Mouse (Mus musculus) neural tube, postnatal 0 days (tissue): ENCODE measurements around the gene Ptx4. TPM values are rescaled to one million over a fixed set of nuclear protein-coding genes. Genes with fewer than 3 reads are reported as not detected.

Source experiments
- polyA plus RNA-seq: library from polyadenylated mRNA; unstranded; fragments of >200 nt; fragmentation: Nextera tagmentation; extraction: Ambion mirVana; gene quantifications from 2 replicates; pipeline ENCODE4 v1.2.1, GENCODE M21; 2015

The Ptx4 gene
- 0.50 and 0.94 TPM in 2 replicates for polyA plus RNA-seq

DNA sequence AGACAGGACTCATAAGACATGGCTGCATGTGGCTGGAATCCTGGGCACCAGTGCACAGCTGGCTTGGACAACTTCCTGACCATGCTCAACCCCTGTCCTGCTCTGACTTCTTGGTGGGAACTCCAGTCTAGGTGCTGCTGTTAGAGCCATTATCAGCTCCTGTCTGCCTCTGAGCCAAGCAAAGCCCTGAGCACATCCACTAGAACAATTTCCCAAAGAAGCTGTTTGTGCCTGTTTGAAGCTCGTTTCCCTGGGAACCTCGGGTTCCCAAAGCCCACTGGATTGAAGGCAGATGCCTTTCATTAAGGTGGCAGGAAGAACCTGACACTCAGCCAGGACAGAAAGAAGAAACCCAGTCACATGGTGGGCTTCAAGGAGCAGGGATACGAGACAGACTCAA, at the start of gene Ptx4:
Gene Ptx4, plus strand, starts transcription at position 355 of the 400 bp plus-strand sequence.

DNA sequence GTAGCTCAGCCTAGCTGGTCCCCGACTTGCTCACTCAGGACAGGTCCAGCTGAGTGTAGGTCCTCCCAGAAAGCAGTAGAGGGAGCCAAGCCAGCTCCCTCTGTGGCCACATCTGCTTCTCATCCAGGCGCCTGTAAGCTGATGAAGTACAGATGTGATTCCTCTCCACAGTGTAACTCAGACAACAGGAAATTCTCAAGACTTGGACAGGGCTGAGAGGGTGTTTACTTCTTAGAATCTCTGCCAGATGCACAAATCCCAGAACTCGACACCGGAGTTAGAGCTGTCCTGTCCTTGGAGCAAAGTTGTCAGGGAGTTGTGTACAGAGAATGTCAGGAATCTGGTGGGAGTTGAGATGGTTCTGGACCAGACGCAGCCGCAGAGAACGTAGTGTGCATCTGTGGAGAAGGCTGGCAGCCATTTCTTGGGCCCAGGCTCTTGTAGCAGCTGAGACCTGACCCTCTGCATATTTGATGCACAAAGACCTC, 37.1 kb upstream of the Ptx4 start, which contains the start of gene Tmem204:
Gene Tmem204, minus strand, starts transcription at position 148 of the 488 bp plus-strand sequence.

DNA sequence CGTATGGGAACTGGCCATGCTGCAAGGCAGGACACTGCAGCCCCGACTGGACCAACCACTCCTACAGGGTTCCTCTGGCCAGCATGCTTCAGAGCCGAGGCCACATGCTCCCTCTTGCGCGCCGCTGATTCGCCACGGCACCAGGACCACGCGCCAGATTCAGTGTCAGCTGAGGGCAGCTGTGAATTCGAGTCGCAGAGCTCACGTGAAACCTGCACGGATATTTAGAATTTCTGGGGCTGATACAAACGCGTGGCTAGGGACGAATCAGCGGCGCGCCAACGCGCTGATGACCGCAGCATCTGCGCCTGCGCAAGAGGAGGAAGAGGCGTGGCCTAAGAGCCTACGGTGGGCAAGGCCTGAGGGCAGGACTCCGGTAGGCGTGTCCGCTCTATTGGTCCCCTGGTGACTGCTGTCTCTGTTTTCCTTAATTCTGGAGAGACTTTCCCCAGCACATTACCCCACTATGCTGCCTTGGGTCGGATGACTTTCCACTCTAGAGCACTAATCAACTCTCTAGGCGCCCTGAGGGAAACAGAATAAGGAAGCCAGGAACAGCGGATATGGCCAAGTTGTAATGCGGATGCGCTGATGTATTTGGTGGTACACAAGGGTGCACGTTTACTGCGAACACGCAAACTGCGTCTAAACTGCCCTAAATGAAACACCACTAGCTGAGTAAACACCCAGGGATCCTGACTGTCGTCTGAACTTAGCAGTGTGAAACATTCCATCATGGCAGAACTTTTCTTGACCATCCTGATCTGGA, 4.7 kb upstream of the Ptx4 start, which contains the start of gene Telo2:
Gene Telo2, minus strand, starts transcription at position 304 of the 769 bp plus-strand sequence.

DNA sequence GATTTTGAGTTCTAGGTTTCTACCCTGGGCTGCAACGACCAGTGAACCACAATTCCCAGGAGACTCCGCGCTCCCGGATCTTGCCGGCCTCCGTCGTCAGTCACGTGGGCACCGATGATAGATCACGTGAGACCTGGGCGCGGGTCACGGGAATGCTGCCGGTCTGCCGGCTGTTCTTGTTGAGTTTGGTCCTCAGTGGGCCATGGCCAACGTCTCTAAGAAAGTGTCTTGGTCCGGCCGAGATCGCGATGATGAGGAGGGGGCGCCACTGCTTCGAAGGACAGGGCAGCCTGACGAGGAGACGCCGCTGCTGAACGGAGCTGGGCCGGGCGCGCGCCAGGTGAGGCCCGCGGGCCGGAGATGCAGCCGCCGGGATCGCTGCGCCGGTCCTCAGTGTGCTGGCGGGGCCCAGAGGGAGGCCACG, 12.7 kb downstream of the Ptx4 start, which contains the start of gene Clcn7:
Gene Clcn7, plus strand, starts transcription at position 117 of the 424 bp plus-strand sequence.

DNA sequence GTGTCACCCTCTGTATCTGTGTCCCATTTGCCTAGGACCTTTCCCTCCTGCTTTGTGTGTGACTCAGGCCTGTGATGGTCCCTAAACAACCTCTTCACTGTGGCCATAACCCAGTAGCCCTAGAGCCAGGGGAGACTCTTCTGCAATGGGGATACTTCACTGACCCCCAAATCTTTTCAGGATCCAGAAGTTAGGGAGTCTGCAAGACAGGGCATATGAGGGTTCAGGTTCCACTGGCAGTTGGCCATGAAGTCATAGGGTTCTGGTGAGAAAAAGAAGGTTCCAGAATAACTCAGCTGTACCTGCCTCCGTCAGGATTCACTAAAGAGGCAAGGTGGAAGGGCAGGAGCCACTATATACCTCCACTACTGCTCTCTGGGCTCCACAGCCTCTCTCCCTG, 41.6 kb downstream of the Ptx4 start, which contains the start of gene Ccdc154:
Gene Ccdc154, plus strand, starts transcription at position 301 of the 400 bp plus-strand sequence.

Other genes starting within 250 kb of the Ptx4 start
- 61.6 and 67.5 TPM in 2 replicates for gene Nubp2, start 234.4 kb upstream of the Ptx4 start, polyA plus RNA-seq
- 85.2 and 90.4 TPM in 2 replicates for gene Spsb3, start 234.1 kb upstream of the Ptx4 start, polyA plus RNA-seq
- 28.3 and 29.9 TPM in 2 replicates for gene Eme2, start 225.7 kb upstream of the Ptx4 start, polyA plus RNA-seq
- 131 and 137 TPM in 2 replicates for gene Mrps34, start 225.6 kb upstream of the Ptx4 start, polyA plus RNA-seq
- gene Nme3, start 224.3 kb upstream of the Ptx4 start, polyA plus RNA-seq: 123 TPM in 2 replicates
- 58.6 and 70.9 TPM in 2 replicates for gene Mapk8ip3, start 183.8 kb upstream of the Ptx4 start, polyA plus RNA-seq
- 43.4 and 45.3 TPM in 2 replicates for gene Jpt2, start 160.1 kb upstream of the Ptx4 start, polyA plus RNA-seq
- 5.0 and 5.6 TPM in 2 replicates for gene Cramp1l, start 105.0 kb upstream of the Ptx4 start, polyA plus RNA-seq
- gene Ift140, start 104.7 kb upstream of the Ptx4 start, polyA plus RNA-seq: 10.6 and 12.1 TPM in 2 replicates
- gene Tmem204, start 37.2 kb upstream of the Ptx4 start, polyA plus RNA-seq: 10.5 and 10.7 TPM in 2 replicates
- gene Telo2, start 4.8 kb upstream of the Ptx4 start, polyA plus RNA-seq: 38.9 and 43.9 TPM in 2 replicates
- gene Clcn7, start 12.6 kb downstream of the Ptx4 start, polyA plus RNA-seq: 19.8 and 20.7 TPM in 2 replicates
- not detected in 2 replicates for gene Ccdc154, start 41.7 kb downstream of the Ptx4 start, polyA plus RNA-seq
- gene Gm38655, start 54.7 kb downstream of the Ptx4 start, polyA plus RNA-seq: not detected in 2 replicates
- 29.8 and 30.3 TPM in 2 replicates for gene BC003965, start 63.8 kb downstream of the Ptx4 start, polyA plus RNA-seq
- 14.4 and 15.5 TPM in 2 replicates for gene Unkl, start 67.6 kb downstream of the Ptx4 start, polyA plus RNA-seq
- 127 and 128 TPM in 2 replicates for gene Gnptg, start 119.4 kb downstream of the Ptx4 start, polyA plus RNA-seq
- gene Tsr3, start 119.4 kb downstream of the Ptx4 start, polyA plus RNA-seq: 62.0 and 68.2 TPM in 2 replicates
- 26.6 and 31.1 TPM in 2 replicates for gene Baiap3, start 135.6 kb downstream of the Ptx4 start, polyA plus RNA-seq
- 306 and 315 TPM in 2 replicates for gene Ube2i, start 153.9 kb downstream of the Ptx4 start, polyA plus RNA-seq
- gene Prss34, start 177.6 kb downstream of the Ptx4 start, polyA plus RNA-seq: not detected in 2 replicates
- not detected in 2 replicates for gene Prss28, start 187.9 kb downstream of the Ptx4 start, polyA plus RNA-seq
- gene Prss29, start 197.9 kb downstream of the Ptx4 start, polyA plus RNA-seq: not detected in 2 replicates
- not detected in 2 replicates for gene Tpsab1, start 224.8 kb downstream of the Ptx4 start, polyA plus RNA-seq
- 0.56 and 0.80 TPM in 2 replicates for gene Tpsb2, start 245.5 kb downstream of the Ptx4 start, polyA plus RNA-seq
- 0.51 and 1.2 TPM in 2 replicates for gene Tpsg1, start 248.5 kb downstream of the Ptx4 start, polyA plus RNA-seq